Mouse (Mus musculus) neural tube, embryonic 11.5 days (tissue): ENCODE results near the gene Cdc37l1. TPM values are rescaled to one million over a fixed set of nuclear protein-coding genes. Genes with fewer than 3 reads are reported as not detected.

ENCODE experiments used
- ATAC-seq: fragments of 200-750 bp; cut with Nextera tagmentation; 2 replicates; pipeline ENCODE4 v1.8.0; 2017; ENCODE audit warnings: moderate number of reproducible peaks, mild to moderate bottlenecking, moderate TSS enrichment, moderate library complexity; ENCODE audit not compliant: insufficient read depth, low FRiP score, low TSS enrichment
- DNase-seq: peaks from one replicate; pipeline ENCODE4 v3.0.0-alpha.2; 2015; ENCODE audit warnings: low spot score
- H3K27ac ChIP-seq: fragments of 300-500 bp; sonication (generic); 2 replicates; pipeline ENCODE4 v1.5.1; 2014; ENCODE audit warnings: low read depth, mild to moderate bottlenecking, low read length
- H3K27me3 ChIP-seq: fragments of 300-500 bp; sonication (generic); 2 replicates; pipeline ENCODE4 v1.6.1; 2014; ENCODE audit warnings: mild to moderate bottlenecking, low read length, mixed read lengths; ENCODE audit not compliant: control insufficient read depth, insufficient read depth
- H3K36me3 ChIP-seq: fragments of 300-500 bp; sonication (generic); 2 replicates; pipeline ENCODE4 v1.6.1; 2014; ENCODE audit warnings: mild to moderate bottlenecking, low read length, moderate library complexity, mixed read lengths; ENCODE audit not compliant: control insufficient read depth, insufficient read depth
- H3K4me1 ChIP-seq: fragments of 300-500 bp; sonication (generic); 2 replicates; pipeline ENCODE4 v1.6.1; 2014; ENCODE audit warnings: low read length, mixed read lengths; ENCODE audit not compliant: control insufficient read depth, insufficient read depth
- H3K4me2 ChIP-seq: fragments of 300-500 bp; sonication (generic); 2 replicates; pipeline ENCODE4 v1.6.1; 2014; ENCODE audit warnings: low read depth, mild to moderate bottlenecking, moderate library complexity
- H3K4me3 ChIP-seq: fragments of 300-500 bp; sonication (generic); 2 replicates; pipeline ENCODE4 v1.5.1; 2014; ENCODE audit warnings: low read depth, low read length
- H3K9ac ChIP-seq: fragments of 300-500 bp; sonication (generic); 2 replicates; pipeline ENCODE4 v1.6.1; 2014; ENCODE audit warnings: mild to moderate bottlenecking, low read length
- H3K9me3 ChIP-seq: fragments of 300-500 bp; sonication (generic); 2 replicates; pipeline ENCODE4 v1.6.1; 2016; ENCODE audit warnings: low read length; ENCODE audit not compliant: control insufficient read depth
- WGBS: fragments of 180-500 bp; shearing (Covaris S2); extraction: QIAGEN DNeasy Blood & Tissue Kit; methylation state at CpG from one replicate; pipeline ENCODE4 v1.1.7; 2014; 5-methylcytosine and 5-hydroxymethylcytosine counted together
- polyA plus RNA-seq: library from polyadenylated mRNA; unstranded; fragments of >200 nt; fragmentation: Nextera tagmentation; extraction: Ambion mirVana; gene quantifications from 2 replicates; pipeline ENCODE4 v1.2.1, GENCODE M21; 2014

Gene Cdc37l1
- polyA plus RNA-seq, 1 experiment from 2014 or later: 53.0 TPM

DNA sequence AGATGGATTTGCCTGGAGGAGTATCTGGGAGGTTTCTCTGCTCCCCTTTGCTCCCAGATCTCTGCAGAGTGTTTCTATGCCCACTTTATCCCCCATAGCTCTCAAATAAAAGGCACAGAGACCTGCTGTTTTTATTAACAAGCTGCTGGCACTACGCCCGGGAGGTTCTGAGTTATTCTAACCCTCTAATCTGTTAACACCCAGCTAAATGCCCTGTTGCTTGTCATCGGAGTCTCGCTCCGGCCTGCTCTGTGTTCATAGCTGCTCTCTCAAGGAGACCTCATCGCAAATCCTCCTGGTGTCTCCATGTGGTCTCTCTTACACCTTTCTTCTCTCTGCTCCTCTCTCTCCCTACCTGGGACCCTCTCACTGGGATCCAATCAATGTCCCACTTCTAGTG, 84.7 kb downstream of the Cdc37l1 start:
- no peak overlapping the region for H3K4me2 ChIP-seq
- no peak overlapping the region for H3K4me3 ChIP-seq
- DNase-seq: no peak
- no peaks in the 10 kb centered on the region for H3K27me3 ChIP-seq
- no peaks in the 10 kb centered on the region for H3K4me1 ChIP-seq
- H3K9me3 ChIP-seq: no peaks in the 10 kb centered on the region
- H3K36me3 ChIP-seq: no peaks in the 10 kb centered on the region
- WGBS: 84% methylated on average over 6 of the region's 6 CpGs
- ATAC-seq: no peak
- no peak overlapping the region for H3K27ac ChIP-seq
- no peak overlapping the region for H3K9ac ChIP-seq

Other genes starting within 250 kb of the Cdc37l1 start
- gene Slc1a1, start 155.3 kb upstream of the Cdc37l1 start, polyA plus RNA-seq: 1.5 and 1.7 TPM in 2 replicates
- gene Plpp6, start 26.4 kb upstream of the Cdc37l1 start, polyA plus RNA-seq: 8.6 and 9.3 TPM in 2 replicates
- 0.20 and 0.60 TPM in 2 replicates for gene 4430402I18Rik, start 22.6 kb upstream of the Cdc37l1 start, polyA plus RNA-seq
- 78.7 and 82.7 TPM in 2 replicates for gene Ak3, start 57.6 kb downstream of the Cdc37l1 start, polyA plus RNA-seq
- gene Rcl1, start 111.0 kb downstream of the Cdc37l1 start, polyA plus RNA-seq: 55.0 and 58.8 TPM in 2 replicates